Mouse (Mus musculus) neural tube, embryonic 15.5 days (tissue): ENCODE measurements around the gene Mad2l2. TPM values are rescaled to one million over a fixed set of nuclear protein-coding genes. Genes with fewer than 3 reads are reported as not detected.

Source experiments
- ATAC-seq: fragments of 200-750 bp; cut with Nextera tagmentation; 2 replicates; pipeline ENCODE4 v1.8.0; 2017; ENCODE audit warnings: mild to moderate bottlenecking, moderate TSS enrichment, moderate library complexity; ENCODE audit not compliant: low FRiP score
- H3K27ac ChIP-seq: fragments of 300-500 bp; sonication (generic); replicated peaks from 2 replicates; pipeline ENCODE4 v1.5.1; 2015; ENCODE audit warnings: mild to moderate bottlenecking, inconsistent platforms
- H3K27me3 ChIP-seq: fragments of 300-500 bp; sonication (generic); replicated peaks from 2 replicates; pipeline ENCODE4 v1.6.1; 2015; ENCODE audit warnings: inconsistent platforms
- H3K36me3 ChIP-seq: fragments of 300-500 bp; sonication (generic); 2 replicates; pipeline ENCODE4 v1.6.1; 2015; ENCODE audit warnings: inconsistent platforms
- H3K4me1 ChIP-seq: fragments of 300-500 bp; sonication (generic); 2 replicates; pipeline ENCODE4 v1.6.1; 2015; ENCODE audit warnings: inconsistent platforms
- H3K4me2 ChIP-seq: fragments of 300-500 bp; sonication (generic); 2 replicates; pipeline ENCODE4 v1.6.1; 2015; ENCODE audit warnings: inconsistent platforms, mild to moderate bottlenecking, moderate library complexity
- H3K4me3 ChIP-seq: fragments of 300-500 bp; sonication (generic); replicated peaks from 2 replicates; pipeline ENCODE4 v1.5.1; 2015; ENCODE audit warnings: mild to moderate bottlenecking, inconsistent platforms
- H3K9ac ChIP-seq: fragments of 300-500 bp; sonication (generic); replicated peaks from 2 replicates; pipeline ENCODE4 v1.6.1; 2015; ENCODE audit warnings: mild to moderate bottlenecking, inconsistent platforms
- H3K9me3 ChIP-seq: fragments of 300-500 bp; sonication (generic); replicated peaks from 2 replicates; pipeline ENCODE4 v1.6.1; 2016; ENCODE audit warnings: inconsistent platforms
- WGBS: fragments of 180-500 bp; shearing (Covaris S2); methylation state at CpG from one replicate; pipeline ENCODE4 v1.1.7; 2015; ENCODE audit warnings: mixed read lengths; 5-methylcytosine and 5-hydroxymethylcytosine counted together
- polyA plus RNA-seq: library from polyadenylated mRNA; unstranded; fragments of >200 nt; fragmentation: Nextera tagmentation; extraction: Ambion mirVana; gene quantifications from 2 replicates; pipeline ENCODE4 v1.2.1, GENCODE M21; 2015

Mad2l2 gene
- polyA plus RNA-seq: 99.2 and 99.9 TPM in 2 replicates

DNA sequence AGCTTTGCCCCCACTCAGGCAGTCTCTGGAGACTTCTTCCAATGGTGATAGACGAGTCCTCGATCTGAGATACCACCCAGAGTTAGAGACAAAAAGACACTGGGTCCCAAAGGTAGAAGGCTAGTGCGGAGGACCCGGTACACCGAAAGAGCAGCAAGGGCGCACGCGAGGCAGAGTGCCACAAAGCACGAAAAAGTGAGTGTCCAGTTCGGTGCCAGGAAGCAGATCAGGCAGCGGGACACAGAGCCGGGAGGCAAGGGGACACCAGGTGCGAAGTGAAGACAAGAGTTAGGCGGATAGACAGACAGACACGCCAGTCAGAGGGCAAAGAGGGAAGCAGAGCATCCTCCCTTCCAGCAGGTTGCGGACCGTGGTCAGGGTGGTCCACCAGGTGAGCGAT is at the start of gene Mad2l2:
Mad2l2 (plus strand) TSS at position 252 of the 400 bp plus-strand sequence.
- Histone ChIP-seq H3K4me1 (peaks cover 46% of the 10 kb centered on the region), H3K27ac (peak within 1 kb of the TSS; percentile 87), H3K9me3 (no peaks in the 10 kb centered on the region), H3K4me3 (peak within 1 kb of the TSS; percentile 61), H3K4me2 (peak within 1 kb of the TSS; percentile 68), H3K36me3 (no peaks in the 10 kb centered on the region), H3K9ac (peak within 1 kb of the TSS; percentile 78), H3K27me3 (no peaks in the 10 kb centered on the region)
- WGBS: under 1% methylated on average over 18 of the region's 18 CpGs
- no peak; the same call in none of the 2 replicates for ATAC-seq

DNA sequence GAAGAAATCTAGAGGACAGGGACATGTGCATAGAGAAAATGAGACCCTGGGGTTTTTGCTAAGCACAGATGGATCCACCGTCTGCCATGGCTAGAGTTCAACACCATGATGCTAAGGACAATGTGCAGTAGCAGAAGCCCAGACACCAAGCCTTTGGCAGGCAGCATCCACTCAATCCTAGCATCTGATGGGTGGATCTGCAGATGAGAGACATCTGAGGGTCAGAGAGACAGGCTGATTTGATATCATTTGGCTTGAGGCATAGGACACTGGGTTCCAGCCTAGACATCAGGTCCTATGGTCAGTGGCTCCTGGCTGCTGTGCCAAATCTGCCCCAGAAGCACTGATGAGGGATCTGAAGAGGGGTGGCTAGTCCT is 49.6 kb upstream of the Mad2l2 start:
- no peaks in the 10 kb centered on the region for H3K27me3 ChIP-seq
- H3K36me3 ChIP-seq: no peaks in the 10 kb centered on the region
- ATAC-seq: no peak
- no peak overlapping the region for H3K4me3 ChIP-seq
- no peak overlapping the region for H3K4me2 ChIP-seq
- 79% methylated on average over 1 of the region's 1 CpGs for WGBS
- H3K4me1 ChIP-seq: peaks cover 14% of the 10 kb centered on the region
- H3K27ac ChIP-seq: no peak overlapping the region
- no peak overlapping the region for H3K9ac ChIP-seq
- no peaks in the 10 kb centered on the region for H3K9me3 ChIP-seq

DNA sequence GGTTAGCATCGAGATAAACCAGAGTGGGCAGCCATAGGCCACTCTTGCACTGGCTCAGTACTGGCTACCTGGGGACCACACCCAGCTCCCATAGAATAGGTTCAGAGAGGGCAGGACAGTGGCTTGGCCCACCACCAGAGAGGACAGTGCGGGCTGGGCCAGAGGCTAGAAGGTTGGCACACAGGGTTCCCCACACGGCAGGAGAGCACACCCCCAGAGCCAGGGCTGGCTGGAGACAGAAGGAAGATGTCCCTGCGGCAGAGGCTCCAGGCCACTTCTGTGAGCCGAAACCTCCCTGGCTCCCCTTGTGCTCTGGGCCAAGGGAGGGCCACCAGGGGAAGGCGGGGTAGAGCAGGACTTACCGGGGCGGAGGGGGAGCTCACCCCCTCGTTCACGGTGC is 49.0 kb upstream of the Mad2l2 start:
- no peaks in the 10 kb centered on the region for H3K36me3 ChIP-seq
- H3K4me2 ChIP-seq: no peak overlapping the region
- no peaks in the 10 kb centered on the region for H3K27me3 ChIP-seq
- no peak for ATAC-seq
- no peaks in the 10 kb centered on the region for H3K9me3 ChIP-seq
- 95% methylated on average over 10 of the region's 10 CpGs for WGBS
- no peak overlapping the region for H3K27ac ChIP-seq
- H3K9ac ChIP-seq: no peak overlapping the region
- H3K4me1 ChIP-seq: peaks cover 14% of the 10 kb centered on the region
- H3K4me3 ChIP-seq: no peak overlapping the region

DNA sequence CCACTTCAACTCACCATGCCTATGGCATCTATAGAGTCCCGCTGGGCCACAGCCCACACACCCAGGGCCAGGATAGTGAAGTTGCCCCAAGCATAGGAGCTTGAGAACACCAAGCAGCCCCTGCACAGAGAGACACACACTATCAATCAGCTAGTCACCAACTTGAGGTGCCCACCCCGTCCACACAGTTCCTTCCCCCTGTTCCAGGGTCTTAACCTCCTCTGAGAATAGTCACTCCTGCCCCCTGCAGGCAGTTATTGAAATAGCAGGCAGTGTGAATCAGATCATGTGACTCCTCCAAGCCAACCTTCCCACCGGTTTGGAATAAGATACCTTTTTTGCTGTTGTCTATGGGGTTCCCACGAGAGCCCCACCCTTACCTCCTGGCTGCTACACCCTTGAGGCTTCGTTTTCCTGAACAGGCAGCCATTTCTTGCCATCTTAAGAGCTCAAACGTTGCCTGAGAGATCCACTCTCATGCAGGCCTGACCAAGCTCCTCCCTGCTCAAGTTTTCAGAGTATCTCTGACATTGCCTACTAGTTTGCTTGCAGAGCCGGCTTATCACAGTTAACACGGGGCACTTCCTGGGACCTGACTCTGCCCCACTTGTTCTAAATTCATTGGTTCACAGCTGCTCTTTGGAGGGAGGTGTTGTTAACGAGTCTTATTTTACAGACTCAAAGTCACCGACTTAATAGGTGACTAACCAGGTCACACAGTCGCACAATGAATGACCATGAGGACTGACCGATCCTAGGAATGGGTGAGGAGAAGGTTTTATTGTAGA is 47.7 kb upstream of the Mad2l2 start:
- ATAC-seq: no peak
- Histone ChIP-seq H3K4me1 (peaks cover 24% of the 10 kb centered on the region), H3K27ac (no peak overlapping the region), H3K4me3 (no peak overlapping the region), H3K9me3 (no peaks in the 10 kb centered on the region), H3K36me3 (no peaks in the 10 kb centered on the region), H3K4me2 (no peak overlapping the region), H3K9ac (no peak overlapping the region), H3K27me3 (no peaks in the 10 kb centered on the region)
- 52% methylated on average over 12 of the region's 12 CpGs for WGBS

DNA sequence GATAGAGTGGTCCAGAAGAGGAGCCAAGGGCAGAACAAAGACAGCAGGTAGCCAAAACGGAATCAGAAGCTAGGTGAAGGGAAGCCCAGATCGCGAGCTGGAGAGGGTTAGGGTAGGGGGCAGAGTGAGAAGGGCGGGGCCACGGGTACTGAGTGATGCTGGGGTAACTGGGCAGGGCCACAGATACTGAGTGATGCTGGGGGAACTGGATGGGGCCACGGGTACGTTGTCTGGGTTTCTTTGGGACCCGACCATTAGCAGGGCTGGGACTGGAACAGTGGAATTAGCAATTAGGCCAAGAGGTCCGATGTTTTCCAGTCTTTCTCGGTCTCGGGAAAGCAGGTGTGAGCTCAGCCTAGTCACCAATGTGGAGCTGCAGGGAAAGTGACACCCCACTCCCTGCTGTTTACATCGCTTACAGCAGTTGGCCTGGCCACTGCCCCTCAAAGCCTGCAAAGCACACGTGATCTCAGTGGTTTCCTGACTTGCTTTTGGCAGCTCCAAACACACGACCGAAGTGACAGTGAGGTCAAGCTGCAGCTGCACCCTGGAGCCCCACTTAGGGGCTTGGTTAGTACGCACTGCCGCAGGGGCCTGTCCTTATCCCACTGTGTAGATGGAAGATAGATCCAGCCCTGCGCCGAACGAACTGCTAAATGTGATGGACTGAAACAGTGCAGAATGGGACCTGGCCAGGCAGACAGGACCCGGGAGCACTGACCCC is 46.8 kb upstream of the Mad2l2 start:
- H3K4me3 ChIP-seq: no peak overlapping the region

DNA sequence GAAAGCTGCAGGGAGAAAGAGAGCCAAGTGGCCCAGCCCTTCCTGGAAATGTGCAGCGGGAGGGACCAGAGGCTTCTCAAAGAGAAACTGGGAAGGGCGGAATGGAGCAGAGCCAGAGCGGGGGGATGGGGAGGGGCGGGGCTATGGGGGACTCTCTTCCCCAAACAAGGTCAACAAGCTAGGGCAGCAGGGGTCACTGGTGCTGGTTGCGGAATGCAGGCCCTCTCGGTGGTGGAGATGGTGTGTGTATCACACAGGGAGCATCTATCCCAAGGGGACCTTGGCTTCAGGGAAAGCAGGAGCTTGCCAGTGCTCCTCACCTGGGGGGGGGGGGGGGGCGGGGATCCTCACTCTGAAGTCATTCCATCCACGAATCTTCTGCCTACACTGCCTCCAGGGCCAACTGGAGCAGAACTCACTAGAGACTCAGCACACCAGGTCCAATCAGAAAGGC is 45.9 kb upstream of the Mad2l2 start:
- Histone ChIP-seq H3K27me3 (no peaks in the 10 kb centered on the region), H3K4me3 (no peak overlapping the region), H3K9ac (no peak overlapping the region), H3K27ac (no peak overlapping the region), H3K9me3 (no peaks in the 10 kb centered on the region), H3K36me3 (no peaks in the 10 kb centered on the region), H3K4me2 (no peak overlapping the region), H3K4me1 (peaks cover 37% of the 10 kb centered on the region)
- WGBS: 21% methylated on average over 7 of the region's 8 CpGs
- ATAC-seq: no peak

More for the DNA sequence above, 46.8 kb upstream of the Mad2l2 start:
- ATAC-seq: no peak
- peaks cover 32% of the 10 kb centered on the region for H3K4me1 ChIP-seq
- WGBS: 64% methylated on average over 21 of the region's 21 CpGs
- H3K4me2 ChIP-seq: no peak overlapping the region
- H3K27ac ChIP-seq: no peak overlapping the region
- H3K9ac ChIP-seq: no peak overlapping the region
- H3K36me3 ChIP-seq: no peaks in the 10 kb centered on the region
- H3K9me3 ChIP-seq: no peaks in the 10 kb centered on the region
- no peaks in the 10 kb centered on the region for H3K27me3 ChIP-seq

DNA sequence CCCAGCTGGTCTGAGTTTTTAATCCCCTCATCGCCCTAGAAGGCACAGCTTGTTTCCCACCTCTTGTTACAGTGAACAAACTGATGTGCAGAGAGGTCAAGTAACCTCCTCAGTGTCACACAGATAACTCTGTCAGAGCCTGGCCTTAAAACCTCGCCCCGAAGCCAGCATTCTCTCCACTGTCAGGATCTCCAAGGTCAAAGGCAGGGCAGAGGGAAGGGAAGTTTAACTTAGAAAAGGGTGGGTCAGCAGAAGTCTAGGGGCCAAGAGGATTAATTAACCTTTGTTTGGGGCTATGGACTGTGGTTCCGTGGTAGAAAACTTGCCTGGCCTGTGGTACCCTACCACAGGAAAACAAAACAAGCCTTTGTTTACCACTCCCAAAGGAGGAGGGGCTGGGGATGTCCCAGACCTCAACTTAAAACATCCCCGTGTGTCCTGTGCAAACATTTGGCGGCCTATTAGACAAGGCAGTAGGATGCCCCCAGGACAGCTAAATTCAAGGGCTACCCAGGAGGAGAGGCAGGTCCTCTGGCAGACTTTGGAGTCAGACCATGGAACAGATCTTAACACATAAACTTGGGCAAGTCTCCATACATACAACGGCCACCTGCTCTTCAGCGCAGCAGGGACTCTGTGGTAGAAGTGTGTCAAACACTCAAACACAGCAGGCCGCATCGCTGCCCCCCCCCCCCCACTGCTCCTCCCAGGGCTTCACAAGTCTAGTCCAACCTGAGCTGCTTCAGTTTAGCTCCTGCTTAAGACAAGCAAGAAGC is 44.9 kb upstream of the Mad2l2 start:
- no peak overlapping the region for H3K9ac ChIP-seq
- no peak overlapping the region for H3K4me2 ChIP-seq

DNA sequence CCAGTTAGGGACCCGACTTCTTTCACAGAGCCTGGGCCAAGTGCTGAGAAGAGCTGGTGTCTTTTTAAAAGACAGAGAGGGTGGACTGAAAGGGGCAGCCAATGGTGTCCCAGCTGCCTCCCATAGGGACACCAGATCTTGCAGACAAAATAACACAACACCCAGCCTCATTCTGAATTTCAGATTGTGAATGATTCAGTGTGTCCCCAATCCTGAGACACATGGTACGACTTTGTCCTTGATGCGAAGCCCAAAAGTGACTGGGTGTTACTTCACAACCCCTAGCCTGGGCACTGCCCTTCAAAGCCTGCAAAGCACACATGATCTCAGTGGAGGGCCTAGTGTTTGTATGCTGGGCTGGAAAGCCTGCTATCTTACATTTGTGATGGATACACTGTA is 44.3 kb upstream of the Mad2l2 start:
- no peak overlapping the region for H3K4me3 ChIP-seq
- H3K27me3 ChIP-seq: no peaks in the 10 kb centered on the region
- H3K9ac ChIP-seq: no peak overlapping the region
- no peaks in the 10 kb centered on the region for H3K36me3 ChIP-seq
- no peak overlapping the region for H3K4me2 ChIP-seq
- 82% methylated on average over 3 of the region's 3 CpGs for WGBS
- no peak for ATAC-seq
- no peaks in the 10 kb centered on the region for H3K9me3 ChIP-seq
- peaks cover 37% of the 10 kb centered on the region for H3K4me1 ChIP-seq
- H3K27ac ChIP-seq: no peak overlapping the region

More for the DNA sequence above, 44.9 kb upstream of the Mad2l2 start:
- no peaks in the 10 kb centered on the region for H3K36me3 ChIP-seq
- ATAC-seq: no peak
- H3K4me1 ChIP-seq: peaks cover 37% of the 10 kb centered on the region
- H3K27me3 ChIP-seq: no peaks in the 10 kb centered on the region
- H3K9me3 ChIP-seq: no peaks in the 10 kb centered on the region
- 44% methylated on average over 10 of the region's 10 CpGs for WGBS
- no peak overlapping the region for H3K27ac ChIP-seq
- no peak overlapping the region for H3K4me3 ChIP-seq

DNA sequence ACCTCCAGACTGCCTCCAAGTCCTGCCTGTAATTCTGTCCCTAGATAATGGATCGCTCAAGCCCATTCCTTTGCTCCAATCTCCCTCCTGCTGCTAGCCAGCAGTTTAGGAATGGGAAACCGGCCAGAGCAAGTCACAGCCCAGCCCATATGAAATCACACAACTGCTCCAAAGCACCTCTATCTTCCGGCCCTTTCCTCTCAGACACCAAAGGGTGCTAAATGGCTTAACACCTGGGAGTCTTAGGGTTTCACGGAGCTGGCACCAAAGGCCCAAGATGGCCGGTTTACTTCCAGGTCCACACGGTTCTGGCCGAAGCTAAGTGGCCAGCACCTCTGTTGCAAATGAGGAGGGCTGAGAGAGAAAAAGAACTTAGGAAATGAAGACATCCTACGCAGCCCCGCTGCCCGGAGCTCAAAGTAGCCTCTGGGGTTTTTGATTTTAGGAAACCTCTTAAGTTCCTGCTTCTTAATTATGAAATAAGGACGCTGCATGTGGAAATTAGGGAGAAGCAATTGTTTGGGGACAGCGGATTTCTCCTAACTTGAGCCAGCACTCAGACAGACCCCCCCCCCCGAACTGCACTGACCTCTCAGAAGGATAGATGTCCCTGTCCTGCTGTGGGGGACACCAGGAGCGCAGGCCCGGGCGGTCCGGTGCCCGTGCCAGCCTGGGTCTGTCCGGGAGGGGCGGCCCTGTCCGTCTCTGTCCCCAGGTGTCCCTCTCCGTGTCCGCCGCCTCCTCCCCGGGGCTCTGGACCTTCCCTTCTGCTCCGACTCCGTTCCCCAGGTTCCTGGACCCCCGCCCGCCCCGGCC is 42.9 kb upstream of the Mad2l2 start:
- Histone ChIP-seq H3K27me3 (no peaks in the 10 kb centered on the region), H3K9ac (peak overlapping the region; percentile 48), H3K9me3 (no peaks in the 10 kb centered on the region), H3K27ac (0 out of 2 replicates have a peak overlapping the region, but pooled peaks have one; percentile 25), H3K4me1 (peaks cover 37% of the 10 kb centered on the region), H3K4me2 (peak overlapping the region; percentile 83), H3K36me3 (no peaks in the 10 kb centered on the region), H3K4me3 (peak overlapping the region; percentile 56)
- WGBS: 3% methylated on average over 26 of the region's 30 CpGs
- ATAC-seq: peak; percentile 56

DNA sequence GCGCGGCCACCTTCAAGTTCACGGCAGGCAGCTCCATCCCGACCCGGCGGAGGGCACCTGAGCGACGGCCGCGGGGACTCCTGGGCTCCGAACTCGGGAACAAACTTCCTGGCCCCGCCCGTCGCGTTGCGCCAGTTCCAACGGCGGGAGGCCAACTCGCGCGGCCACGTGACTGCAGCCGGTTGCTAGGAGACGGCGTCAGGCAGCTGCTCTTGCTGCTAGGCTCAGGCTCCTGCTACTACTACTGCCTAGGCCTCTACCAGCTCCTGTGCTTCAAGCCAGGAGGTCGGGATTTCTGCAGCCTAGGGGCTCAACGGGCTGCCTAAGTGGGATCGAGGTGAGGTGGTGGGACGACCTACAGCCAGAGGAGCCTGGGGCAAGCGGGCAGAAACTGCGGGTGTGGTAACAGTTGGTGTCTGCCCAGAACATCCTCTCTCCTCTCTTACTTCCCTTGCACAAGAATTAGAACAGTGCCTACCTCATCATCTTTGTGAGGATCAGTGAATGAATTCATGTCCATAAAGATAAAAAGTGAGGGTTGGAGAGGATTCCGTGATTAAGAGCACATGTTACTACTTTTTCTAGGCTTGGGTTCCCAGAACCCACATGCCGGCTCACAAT is 42.2 kb upstream of the Mad2l2 start, which contains the start of gene Agtrap:
Agtrap (minus strand) TSS at position 125 of the 621 bp plus-strand sequence.
- H3K4me1 ChIP-seq: peaks cover 37% of the 10 kb centered on the region
- H3K9ac ChIP-seq: peak within 1 kb of the TSS; percentile 52
- H3K27me3 ChIP-seq: no peaks in the 10 kb centered on the region
- H3K27ac ChIP-seq: peak within 1 kb of the TSS; percentile 70
- WGBS: 4% methylated on average over 34 of the region's 34 CpGs
- peak within 1 kb of the TSS; percentile 56 for H3K4me3 ChIP-seq
- no peaks in the 10 kb centered on the region for H3K9me3 ChIP-seq
- H3K36me3 ChIP-seq: no peaks in the 10 kb centered on the region
- ATAC-seq: peak; percentile 92
- H3K4me2 ChIP-seq: peak within 1 kb of the TSS; percentile 83
